Mouse (Mus musculus): ENCODE data around the gene Mark4. TPM values are rescaled to one million over a fixed set of nuclear protein-coding genes. Genes with fewer than 3 reads are reported as not detected.

Mark4 gene
- polyA plus RNA-seq, 1 experiment from 2014 or later, result 4.4 TPM

DNA sequence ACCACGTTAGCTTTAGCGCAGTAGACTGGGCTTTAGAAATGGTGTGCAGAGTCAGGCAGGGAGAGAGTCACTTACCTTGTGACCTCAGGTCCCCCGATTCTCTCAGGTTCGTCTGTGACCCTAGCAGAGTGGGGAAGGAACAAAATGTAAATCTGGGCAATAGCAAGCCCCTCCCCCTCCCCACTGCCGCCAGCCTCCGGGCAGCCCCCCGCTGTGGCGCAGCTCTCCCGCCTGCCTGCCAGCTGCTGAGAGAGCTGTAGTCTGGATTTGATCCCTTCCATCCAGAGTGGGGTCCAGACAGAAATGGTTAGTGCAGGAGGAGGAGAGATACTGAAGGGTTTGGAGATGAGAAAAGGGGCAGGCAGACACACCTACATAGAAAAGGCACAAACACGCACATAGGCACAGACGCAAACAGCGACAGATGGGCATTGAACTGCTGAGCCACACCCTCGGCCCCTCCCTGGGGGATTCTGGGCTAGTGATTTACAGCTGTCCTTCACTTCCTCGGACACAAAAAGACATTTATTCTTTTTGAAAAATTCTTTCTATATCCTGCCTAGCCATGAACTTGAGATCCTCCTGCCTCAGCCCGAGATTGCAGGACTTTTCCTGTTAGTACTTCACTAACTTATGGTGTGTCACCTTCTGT, 30.5 kb downstream of the Mark4 start:
- Histone ChIP-seq H3K4me2 (ENCODE audit: low read depth, low read length) (no peak overlapping the region), H3K27ac (ENCODE audit: low read length) (no peak overlapping the region), H3K36me3 (ENCODE audit: control insufficient read depth, insufficient read depth, low read length) (peaks cover 33% of the 10 kb centered on the region), H3K4me3 (ENCODE audit: low read length) (no peak overlapping the region), H3K9me3 (ENCODE audit: control insufficient read depth, low read length) (no peaks in the 10 kb centered on the region), H3K4me1 (ENCODE audit: control insufficient read depth, insufficient read depth, low read length) (no peaks in the 10 kb centered on the region), H3K9ac (ENCODE audit: low read depth, low read length) (no peak overlapping the region), H3K27me3 (replicated peaks; ENCODE audit: control insufficient read depth, insufficient read depth, low read length) (no peaks in the 10 kb centered on the region)
- ATAC-seq, result no peak
- 75% methylated on average over 15 of the region's 15 CpGs for WGBS

DNA sequence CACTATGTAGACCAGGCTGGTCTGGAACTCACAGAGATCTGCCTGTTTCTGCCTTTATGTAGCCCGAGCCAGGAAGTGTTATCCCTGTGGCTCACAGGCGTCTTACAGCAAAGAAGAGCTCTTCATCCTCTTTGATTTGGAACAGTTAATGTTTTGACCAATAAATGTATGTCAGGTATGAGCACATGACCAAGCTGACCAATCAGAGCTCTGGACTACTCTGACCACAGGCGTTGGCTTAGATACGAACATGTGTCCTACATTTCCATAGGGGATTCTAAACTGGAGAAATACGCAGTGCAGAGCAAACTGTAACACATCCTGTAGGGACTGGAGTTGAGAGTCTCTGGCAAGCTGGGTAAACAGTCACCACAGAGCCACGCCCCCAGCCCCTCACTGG, 31.7 kb downstream of the Mark4 start:
- 90% methylated on average over 6 of the region's 6 CpGs for WGBS
- H3K4me3 ChIP-seq (ENCODE audit: low read length), result no peak overlapping the region

DNA sequence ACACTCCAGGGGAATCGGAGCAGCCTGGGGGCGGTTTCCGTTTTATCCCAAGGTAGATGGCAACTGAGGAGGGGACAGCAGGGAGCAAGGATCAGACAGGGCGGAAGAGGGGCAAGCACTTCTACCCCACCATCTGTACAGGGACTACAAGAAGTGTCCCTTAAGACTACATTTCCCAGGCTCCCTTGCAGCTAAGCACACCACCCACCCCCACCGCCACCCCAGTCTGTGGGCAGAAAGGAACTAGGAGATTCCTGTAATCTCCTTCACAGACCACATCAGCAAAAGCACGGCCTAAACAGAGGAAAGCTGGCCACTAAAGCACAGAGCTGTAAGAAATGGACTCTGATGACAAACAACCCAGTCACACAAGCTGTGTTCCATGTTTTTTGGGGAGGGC, 32.3 kb downstream of the Mark4 start:
- Histone ChIP-seq H3K36me3 (ENCODE audit: control insufficient read depth, insufficient read depth, low read length) (peaks cover 17% of the 10 kb centered on the region), H3K4me3 (ENCODE audit: low read length) (no peak overlapping the region), H3K9ac (ENCODE audit: low read depth, low read length) (no peak overlapping the region), H3K9me3 (ENCODE audit: control insufficient read depth, low read length) (no peaks in the 10 kb centered on the region), H3K4me2 (ENCODE audit: low read depth, low read length) (no peak overlapping the region), H3K27me3 (replicated peaks; ENCODE audit: control insufficient read depth, insufficient read depth, low read length) (no peaks in the 10 kb centered on the region), H3K4me1 (ENCODE audit: control insufficient read depth, insufficient read depth, low read length) (no peaks in the 10 kb centered on the region), H3K27ac (ENCODE audit: low read length) (no peak overlapping the region)
- WGBS, result 79% methylated on average over 6 of the region's 6 CpGs
- ATAC-seq, result no peak

More for the DNA sequence above, 31.7 kb downstream of the Mark4 start:
- Histone ChIP-seq H3K9me3 (ENCODE audit: control insufficient read depth, low read length) (no peaks in the 10 kb centered on the region), H3K36me3 (ENCODE audit: control insufficient read depth, insufficient read depth, low read length) (peaks cover 22% of the 10 kb centered on the region), H3K4me2 (ENCODE audit: low read depth, low read length) (no peak overlapping the region), H3K9ac (ENCODE audit: low read depth, low read length) (no peak overlapping the region), H3K4me1 (ENCODE audit: control insufficient read depth, insufficient read depth, low read length) (no peaks in the 10 kb centered on the region), H3K27ac (ENCODE audit: low read length) (no peak overlapping the region), H3K27me3 (replicated peaks; ENCODE audit: control insufficient read depth, insufficient read depth, low read length) (no peaks in the 10 kb centered on the region)
- no peak for ATAC-seq

DNA sequence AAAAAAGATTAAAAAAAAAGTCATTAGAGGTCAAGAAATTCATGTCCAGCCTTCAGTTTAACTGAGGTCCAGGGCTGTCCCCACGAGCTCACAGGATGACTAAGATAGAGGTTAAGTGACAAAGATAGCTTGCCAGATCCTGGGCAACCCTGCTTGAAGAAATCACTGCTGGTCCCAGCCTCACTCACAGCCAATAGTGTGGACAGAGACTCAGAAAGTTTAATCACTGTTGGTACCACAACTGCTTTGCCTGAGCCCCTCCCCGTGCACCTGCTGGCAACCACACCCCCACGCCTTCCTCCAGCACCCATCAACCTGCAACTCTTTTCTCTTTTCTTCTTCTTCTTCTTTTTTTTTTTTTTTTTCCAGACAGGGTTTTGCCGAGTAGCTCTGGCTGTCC, 34.6 kb downstream of the Mark4 start:
- Histone ChIP-seq H3K36me3 (ENCODE audit: control insufficient read depth, insufficient read depth, low read length) (peaks cover 16% of the 10 kb centered on the region), H3K27ac (ENCODE audit: low read length) (no peak overlapping the region), H3K4me3 (ENCODE audit: low read length) (no peak overlapping the region), H3K9ac (ENCODE audit: low read depth, low read length) (no peak overlapping the region), H3K9me3 (ENCODE audit: control insufficient read depth, low read length) (no peaks in the 10 kb centered on the region), H3K4me2 (ENCODE audit: low read depth, low read length) (no peak overlapping the region), H3K27me3 (replicated peaks; ENCODE audit: control insufficient read depth, insufficient read depth, low read length) (peaks cover 18% of the 10 kb centered on the region), H3K4me1 (ENCODE audit: control insufficient read depth, insufficient read depth, low read length) (peaks cover 8% of the 10 kb centered on the region; the same call in 1 of the 2 replicates)
- no peak for ATAC-seq
- WGBS, result 58% methylated on average over 4 of the region's 4 CpGs

DNA sequence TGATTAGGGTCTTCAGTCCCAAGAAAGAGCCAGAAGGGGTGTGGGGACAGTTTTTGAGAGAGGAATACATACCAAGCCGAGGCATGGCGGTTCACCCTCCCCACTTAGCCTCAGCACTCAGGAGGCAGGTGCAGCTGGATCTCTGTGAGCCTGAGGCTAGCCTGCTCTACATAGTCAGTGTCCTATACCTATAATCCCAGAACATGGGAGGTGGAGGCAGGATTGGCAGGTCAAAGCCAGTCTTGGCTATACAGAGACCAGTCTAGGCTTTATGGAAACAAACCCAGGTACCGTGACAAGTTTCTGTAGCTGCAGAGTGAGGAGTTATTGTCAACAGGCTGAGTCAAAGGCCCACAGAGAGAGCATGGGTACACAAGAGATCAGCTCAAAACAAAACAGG, 35.5 kb downstream of the Mark4 start:
- Histone ChIP-seq H3K27me3 (replicated peaks; ENCODE audit: control insufficient read depth, insufficient read depth, low read length) (peaks cover 23% of the 10 kb centered on the region), H3K36me3 (ENCODE audit: control insufficient read depth, insufficient read depth, low read length) (peaks cover 16% of the 10 kb centered on the region), H3K27ac (ENCODE audit: low read length) (no peak overlapping the region), H3K4me2 (ENCODE audit: low read depth, low read length) (no peak overlapping the region), H3K9me3 (ENCODE audit: control insufficient read depth, low read length) (no peaks in the 10 kb centered on the region), H3K4me3 (ENCODE audit: low read length) (no peak overlapping the region), H3K9ac (ENCODE audit: low read depth, low read length) (no peak overlapping the region), H3K4me1 (ENCODE audit: control insufficient read depth, insufficient read depth, low read length) (peaks cover 8% of the 10 kb centered on the region; the same call in 1 of the 2 replicates)
- ATAC-seq, result no peak
- 83% methylated on average over 3 of the region's 3 CpGs for WGBS

DNA sequence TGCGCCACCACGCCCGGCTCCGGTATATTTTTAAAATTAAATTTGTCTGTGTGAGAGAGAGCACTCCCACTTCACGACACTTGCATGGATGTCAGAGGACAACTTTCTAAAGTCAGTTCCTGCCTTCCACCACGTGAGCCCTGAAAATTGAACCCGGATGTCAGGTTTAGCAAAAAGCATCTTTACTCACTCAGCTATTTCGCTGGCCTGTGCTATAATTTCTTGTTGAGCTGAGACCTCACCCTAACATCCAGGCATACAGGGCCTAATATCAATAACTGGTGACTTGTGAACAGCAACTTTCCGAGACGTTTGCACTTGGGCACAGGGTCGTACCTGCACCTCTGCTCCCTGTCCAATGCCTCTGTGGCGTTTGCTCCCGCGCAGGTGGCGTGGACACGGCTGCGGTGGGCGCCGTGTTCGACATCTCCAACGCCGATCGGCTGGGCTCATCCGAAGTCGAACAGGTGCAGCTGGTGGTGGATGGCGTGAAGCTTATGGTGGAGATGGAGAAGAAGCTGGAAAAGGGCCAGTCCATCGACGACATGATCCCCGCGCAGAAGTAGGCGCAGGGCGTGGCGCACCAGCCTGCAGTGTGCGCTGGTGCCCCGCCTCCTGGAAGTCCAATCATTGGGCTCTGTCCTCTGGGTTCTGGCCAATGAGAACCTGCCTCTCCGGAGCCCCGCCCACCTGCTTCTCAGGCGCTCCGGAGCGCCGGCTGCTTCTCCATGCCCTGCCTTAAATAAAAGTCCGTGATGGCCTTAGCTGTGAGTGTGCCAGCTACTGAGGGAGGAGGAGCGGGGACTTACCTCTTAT, 37.6 kb downstream of the Mark4 start:
- peak; percentile 97 for ATAC-seq
- H3K27me3 ChIP-seq (replicated peaks; ENCODE audit: control insufficient read depth, insufficient read depth, low read length), result peaks cover 23% of the 10 kb centered on the region
- no peaks in the 10 kb centered on the region for H3K9me3 ChIP-seq (ENCODE audit: control insufficient read depth, low read length)
- peaks cover 9% of the 10 kb centered on the region for H3K36me3 ChIP-seq (ENCODE audit: control insufficient read depth, insufficient read depth, low read length)
- peak overlapping the region; percentile 45 for H3K4me3 ChIP-seq (ENCODE audit: low read length)
- no peak overlapping the region for H3K27ac ChIP-seq (ENCODE audit: low read length)
- H3K4me2 ChIP-seq (ENCODE audit: low read depth, low read length), result peak overlapping the region; percentile 81
- peaks cover 8% of the 10 kb centered on the region; the same call in 1 of the 2 replicates for H3K4me1 ChIP-seq (ENCODE audit: control insufficient read depth, insufficient read depth, low read length)
- H3K9ac ChIP-seq (ENCODE audit: low read depth, low read length), result peak overlapping the region; percentile 37; the same call in 1 of the 2 replicates
- 9% methylated on average over 43 of the region's 43 CpGs for whole genome bisulfite sequencing

DNA sequence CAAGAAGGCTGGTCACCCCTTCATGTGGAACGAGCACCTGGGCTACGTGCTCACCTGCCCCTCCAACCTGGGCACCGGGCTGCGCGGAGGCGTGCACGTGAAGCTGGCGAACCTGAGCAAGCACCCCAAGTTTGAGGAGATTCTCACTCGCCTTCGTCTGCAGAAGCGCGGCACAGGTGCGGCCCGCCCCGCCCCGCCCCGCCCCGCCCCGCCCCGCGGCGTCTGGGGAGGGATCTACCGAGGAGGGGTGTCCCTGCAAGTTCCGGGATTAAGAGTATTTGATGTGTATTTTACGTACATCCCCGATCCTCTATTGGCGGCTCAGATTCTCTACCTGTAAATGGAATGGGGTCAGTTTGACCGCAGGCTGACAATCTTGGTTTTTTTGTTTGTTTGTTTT, 38.5 kb downstream of the Mark4 start:
- peak overlapping the region; percentile 34 for H3K4me2 ChIP-seq (ENCODE audit: low read depth, low read length)
- H3K4me3 ChIP-seq (ENCODE audit: low read length), result peak overlapping the region; percentile 11; the same call in 1 of the 2 replicates
- peaks cover 8% of the 10 kb centered on the region; the same call in 1 of the 2 replicates for H3K4me1 ChIP-seq (ENCODE audit: control insufficient read depth, insufficient read depth, low read length)
- 5% methylated on average over 28 of the region's 28 CpGs for WGBS
- no peaks in the 10 kb centered on the region for H3K36me3 ChIP-seq (ENCODE audit: control insufficient read depth, insufficient read depth, low read length)
- ATAC-seq, result no peak; the same call in 1 of the 2 replicates
- no peak overlapping the region for H3K27ac ChIP-seq (ENCODE audit: low read length)
- H3K9ac ChIP-seq (ENCODE audit: low read depth, low read length), result no peak overlapping the region
- H3K9me3 ChIP-seq (ENCODE audit: control insufficient read depth, low read length), result no peaks in the 10 kb centered on the region
- peaks cover 23% of the 10 kb centered on the region for H3K27me3 ChIP-seq (replicated peaks; ENCODE audit: control insufficient read depth, insufficient read depth, low read length)

DNA sequence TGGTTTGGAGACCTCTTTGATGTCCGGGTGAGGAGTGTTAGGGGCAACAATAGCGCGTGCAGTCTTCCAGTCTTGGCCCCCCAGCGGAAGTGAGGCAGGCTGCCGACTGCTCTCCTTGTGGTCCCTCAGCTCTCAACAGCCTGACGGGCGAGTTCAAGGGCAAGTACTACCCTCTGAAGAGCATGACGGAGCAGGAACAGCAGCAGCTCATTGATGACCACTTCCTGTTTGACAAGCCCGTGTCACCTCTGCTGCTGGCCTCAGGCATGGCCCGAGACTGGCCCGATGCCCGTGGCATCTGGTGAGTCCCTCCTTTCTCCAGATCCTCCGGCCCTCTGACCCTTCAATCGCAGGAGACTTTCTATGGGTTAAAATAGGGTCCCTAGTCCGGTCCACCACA, 42.0 kb downstream of the Mark4 start:
- H3K27ac ChIP-seq (ENCODE audit: low read length), result no peak overlapping the region
- no peak overlapping the region for H3K4me3 ChIP-seq (ENCODE audit: low read length)
- peaks cover 23% of the 10 kb centered on the region for H3K27me3 ChIP-seq (replicated peaks; ENCODE audit: control insufficient read depth, insufficient read depth, low read length)
- H3K9me3 ChIP-seq (ENCODE audit: control insufficient read depth, low read length), result no peaks in the 10 kb centered on the region
- H3K9ac ChIP-seq (ENCODE audit: low read depth, low read length), result no peak overlapping the region
- WGBS, result 70% methylated on average over 15 of the region's 15 CpGs
- ATAC-seq, result no peak
- peaks cover 8% of the 10 kb centered on the region; the same call in 1 of the 2 replicates for H3K4me1 ChIP-seq (ENCODE audit: control insufficient read depth, insufficient read depth, low read length)
- no peak overlapping the region for H3K4me2 ChIP-seq (ENCODE audit: low read depth, low read length)
- no peaks in the 10 kb centered on the region for H3K36me3 ChIP-seq (ENCODE audit: control insufficient read depth, insufficient read depth, low read length)

DNA sequence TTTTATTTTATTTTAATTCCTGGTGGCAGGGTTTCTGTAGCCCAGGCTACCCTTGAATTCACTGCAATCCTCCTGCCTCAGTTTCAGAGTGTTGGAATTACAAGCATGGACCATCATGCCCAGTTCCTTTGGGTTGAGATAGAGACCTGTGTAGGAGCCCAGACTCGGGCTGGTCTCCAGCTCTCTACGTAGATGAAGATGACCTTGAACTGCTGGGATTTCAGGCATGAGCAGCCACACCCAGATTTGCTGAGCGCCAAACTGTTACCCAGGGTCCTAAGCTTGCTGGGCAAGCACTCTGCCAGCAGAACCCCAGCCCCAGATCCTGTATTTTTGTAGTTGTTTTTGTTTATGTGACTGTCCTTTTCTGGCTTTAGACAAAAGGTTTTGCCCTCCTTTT, 45.1 kb downstream of the Mark4 start:
- Histone ChIP-seq H3K36me3 (ENCODE audit: control insufficient read depth, insufficient read depth, low read length) (no peaks in the 10 kb centered on the region), H3K27ac (ENCODE audit: low read length) (no peak overlapping the region), H3K4me1 (ENCODE audit: control insufficient read depth, insufficient read depth, low read length) (no peaks in the 10 kb centered on the region), H3K9me3 (ENCODE audit: control insufficient read depth, low read length) (no peaks in the 10 kb centered on the region), H3K9ac (ENCODE audit: low read depth, low read length) (no peak overlapping the region), H3K4me3 (ENCODE audit: low read length) (no peak overlapping the region), H3K4me2 (ENCODE audit: low read depth, low read length) (no peak overlapping the region), H3K27me3 (replicated peaks; ENCODE audit: control insufficient read depth, insufficient read depth, low read length) (peaks cover 4% of the 10 kb centered on the region; the same call in 1 of the 2 replicates)
- 73% methylated on average over 3 of the region's 3 CpGs for WGBS
- ATAC-seq, result no peak
